Mouse (Mus musculus) myocyte (in vitro differentiated cells): Measurements from ENCODE around the gene Dnmt3a. TPM values are rescaled to one million over a fixed set of nuclear protein-coding genes. Genes with fewer than 3 reads are reported as not detected.

Experiments used
- H3K27me3 ChIP-seq: one replicate; pipeline ENCODE4 v1.6.1; 2011; ENCODE audit not compliant: control insufficient read depth, insufficient read depth, insufficient read length
- H3K36me3 ChIP-seq: one replicate; pipeline ENCODE4 v1.6.1; 2011; ENCODE audit not compliant: control insufficient read depth, insufficient read depth
- H3K4me2 ChIP-seq: one replicate; pipeline ENCODE4 v1.6.1; 2011; ENCODE audit warnings: low read depth, control low read depth
- H3K4me3 ChIP-seq: one replicate; pipeline ENCODE4 v1.5.1; 2011; ENCODE audit warnings: mild to moderate bottlenecking, control low read depth, moderate library complexity
- H3K79me2 ChIP-seq: one replicate; pipeline ENCODE4 v1.6.1; 2011; ENCODE audit not compliant: control insufficient read depth, insufficient read depth
- H3ac ChIP-seq: one replicate; pipeline ENCODE4 v1.6.1; 2011; ENCODE audit not compliant: control insufficient read depth, insufficient read length
- CEBPB ChIP-seq: IDR thresholded peaks from 2 replicates; pipeline ENCODE4 v1.6.1; 2011; ENCODE audit warnings: mild to moderate bottlenecking, moderate library complexity; ENCODE audit not compliant: poor library complexity, insufficient read depth, severe bottlenecking
- E2F4 ChIP-seq: IDR thresholded peaks from one replicate; pipeline ENCODE4 v1.6.1; 2011; ENCODE audit warnings: mild to moderate bottlenecking, control low read depth, moderate library complexity; ENCODE audit not compliant: insufficient read depth
- MAX ChIP-seq: IDR thresholded peaks from one replicate; pipeline ENCODE4 v1.6.1; 2011; ENCODE audit warnings: low read depth, mild to moderate bottlenecking, control low read depth
- MYOD1 ChIP-seq, 3 experiments: IDR thresholded peaks; one replicate each; pipeline ENCODE4 v1.6.1; 2011; ENCODE audit warnings: control low read depth in 2 of 3, low read depth in 2 of 3, mild to moderate bottlenecking in 2 of 3, moderate library complexity in 1 of 3; ENCODE audit not compliant: insufficient read length in 2 of 3, control insufficient read depth in 1 of 3
- MYOG ChIP-seq, 3 experiments: IDR thresholded peaks; one replicate each; pipeline ENCODE4 v1.6.1; 2011; ENCODE audit warnings: control low read depth in 2 of 3, low read depth in 2 of 3, mild to moderate bottlenecking in 2 of 3; ENCODE audit not compliant: insufficient read length in 2 of 3, control insufficient read depth in 1 of 3, insufficient read depth in 1 of 3
- POLR2A ChIP-seq: IDR thresholded peaks from one replicate; pipeline ENCODE4 v1.6.1; 2011; ENCODE audit warnings: low read depth, mild to moderate bottlenecking, control low read depth, moderate library complexity; ENCODE audit not compliant: insufficient read length
- POLR2AphosphoS2 ChIP-seq: IDR thresholded peaks from one replicate; pipeline ENCODE4 v1.6.1; 2011; ENCODE audit warnings: low read depth, control low read depth; ENCODE audit not compliant: insufficient read length
- REST ChIP-seq: IDR thresholded peaks from one replicate; pipeline ENCODE4 v1.6.1; 2011; ENCODE audit warnings: mild to moderate bottlenecking, control low read depth, moderate library complexity; ENCODE audit not compliant: insufficient read depth, insufficient read length
- SRF ChIP-seq: IDR thresholded peaks from one replicate; pipeline ENCODE4 v1.6.1; 2011; ENCODE audit warnings: low read depth; ENCODE audit not compliant: control insufficient read depth, insufficient read length
- TCF12 ChIP-seq: IDR thresholded peaks from one replicate; pipeline ENCODE4 v1.6.1; 2011; ENCODE audit warnings: mild to moderate bottlenecking, control low read depth; ENCODE audit not compliant: poor library complexity, insufficient read depth, severe bottlenecking
- TCF3 ChIP-seq: IDR thresholded peaks from one replicate; pipeline ENCODE4 v1.6.1; 2011; ENCODE audit warnings: low read depth, control low read depth; ENCODE audit not compliant: insufficient read length
- USF1 ChIP-seq: IDR thresholded peaks from one replicate; pipeline ENCODE4 v1.6.1; 2011; ENCODE audit warnings: low read depth, mild to moderate bottlenecking, control low read depth, moderate library complexity
- polyA plus RNA-seq: library from polyadenylated mRNA; unstranded; fragments of >200 nt; fragmentation: generic; extraction: Trizol; gene quantifications from one replicate; pipeline ENCODE4 v1.2.1, GENCODE M21; 2012; ENCODE audit warnings: missing spikeins

Dnmt3a gene
- polyA plus RNA-seq, 1 experiment = 4.6 TPM

GRCm38 (mm10) chr12:3807548-3808395, 2.0 kb downstream of the Dnmt3a start:
- H3ac ChIP-seq = peak overlapping the region; percentile 89

GRCm38 (mm10) chr12:3808396-3808981, 2.7 kb downstream of the Dnmt3a start:
- TF ChIP-seq USF1 (no peak), MYOD1 (IDR thresholded peaks at IDR 0.05; ENCODE audit: control insufficient read depth in 1 of 3, insufficient read length in 2 of 3, low read depth in 2 of 3) (peak in 1 of 3 experiments; percentile 67)
- H3K79me2 ChIP-seq = peaks cover 8% of the 10 kb centered on the region
- H3K27me3 ChIP-seq = peaks cover 5% of the 10 kb centered on the region
- peak overlapping the region; percentile 18 for H3K4me3 ChIP-seq
- peak overlapping the region; percentile 89 for H3ac ChIP-seq
- H3K4me2 ChIP-seq = peak overlapping the region; percentile 73
- H3K36me3 ChIP-seq = no peaks in the 10 kb centered on the region

More at GRCm38 (mm10) chr12:3807548-3808395, 2.0 kb downstream of the Dnmt3a start:
- H3K4me2 ChIP-seq = peak overlapping the region; percentile 73
- H3K79me2 ChIP-seq = peaks cover 6% of the 10 kb centered on the region
- peak overlapping the region; percentile 18 for H3K4me3 ChIP-seq
- TF ChIP-seq TCF3 = no peak
- no peak for TF ChIP-seq USF1
- TF ChIP-seq POLR2A = peak; percentile 17
- TF ChIP-seq TCF12 = no peak
- no peak for TF ChIP-seq POLR2AphosphoS2
- TF ChIP-seq MYOD1 (IDR thresholded peaks at IDR 0.05; ENCODE audit: control insufficient read depth in 1 of 3, insufficient read length in 2 of 3, low read depth in 2 of 3) = peak in 1 of 3 experiments; percentile 42
- TF ChIP-seq CEBPB = no peak
- TF ChIP-seq E2F4 = no peak
- TF ChIP-seq MAX = no peak
- peak in 1 of 3 experiments; percentile 38 for TF ChIP-seq MYOG (IDR thresholded peaks at IDR 0.05; ENCODE audit: control insufficient read depth in 1 of 3, insufficient read depth in 1 of 3, insufficient read length in 2 of 3, low read depth in 2 of 3)
- TF ChIP-seq REST = no peak
- TF ChIP-seq SRF = no peak
- no peaks in the 10 kb centered on the region for H3K36me3 ChIP-seq
- peaks cover 9% of the 10 kb centered on the region for H3K27me3 ChIP-seq

GRCm38 (mm10) chr12:3809520-3810180, 3.8 kb downstream of the Dnmt3a start:
- no peak overlapping the region for H3ac ChIP-seq
- H3K79me2 ChIP-seq = peaks cover 8% of the 10 kb centered on the region
- H3K27me3 ChIP-seq = peaks cover 5% of the 10 kb centered on the region
- no peak overlapping the region for H3K4me3 ChIP-seq
- TF ChIP-seq POLR2AphosphoS2 = no peak
- no peak for TF ChIP-seq TCF3
- TF ChIP-seq MYOD1 (IDR thresholded peaks at IDR 0.05; ENCODE audit: control insufficient read depth in 1 of 3, insufficient read length in 2 of 3, low read depth in 2 of 3) = no peak
- no peak overlapping the region for H3K4me2 ChIP-seq
- H3K36me3 ChIP-seq = no peaks in the 10 kb centered on the region

- Histone ChIP-seq H3K36me3 (no peaks in the 10 kb centered on the region), H3K4me2 (no peak overlapping the region), H3K79me2 (peaks cover 8% of the 10 kb centered on the region), H3K27me3 (peaks cover under 1% of the 10 kb centered on the region), H3K4me3 (no peak overlapping the region), H3ac (no peak overlapping the region)
- no peak for TF ChIP-seq MAX
- no peak for TF ChIP-seq USF1
- no peak for TF ChIP-seq POLR2AphosphoS2
- TF ChIP-seq SRF = no peak
- TF ChIP-seq TCF12 = no peak
- no peak for TF ChIP-seq TCF3
- no peak for TF ChIP-seq CEBPB
- TF ChIP-seq REST = no peak
- no peak for TF ChIP-seq MYOG (IDR thresholded peaks at IDR 0.05; ENCODE audit: control insufficient read depth in 1 of 3, insufficient read depth in 1 of 3, insufficient read length in 2 of 3, low read depth in 2 of 3)
- no peak for TF ChIP-seq E2F4
- TF ChIP-seq MYOD1 (IDR thresholded peaks at IDR 0.05; ENCODE audit: control insufficient read depth in 1 of 3, insufficient read length in 2 of 3, low read depth in 2 of 3) = no peak
- no peak for TF ChIP-seq POLR2A
Measured at GRCm38 (mm10) chr12:3810455-3810854, 4.6 kb downstream of the Dnmt3a start.
